Mouse (Mus musculus) cortical plate, adult 2 months (tissue): ENCODE data around the gene Zfp800.

Experiments
- CTCF ChIP-seq: fragments of 200-500 bp; IDR thresholded peaks from 2 replicates; pipeline ENCODE4 v1.5.1; 2011; ENCODE audit warnings: mild to moderate bottlenecking, control low read depth, low read length; ENCODE audit not compliant: insufficient read depth; ENCODE audit errors: extremely low read depth
- POLR2A ChIP-seq: fragments of 200-500 bp; IDR thresholded peaks from 2 replicates; pipeline ENCODE4 v1.6.1; 2011; ENCODE audit warnings: mild to moderate bottlenecking, low read length, control low read depth; ENCODE audit not compliant: insufficient read depth; ENCODE audit errors: extremely low read depth

DNA sequence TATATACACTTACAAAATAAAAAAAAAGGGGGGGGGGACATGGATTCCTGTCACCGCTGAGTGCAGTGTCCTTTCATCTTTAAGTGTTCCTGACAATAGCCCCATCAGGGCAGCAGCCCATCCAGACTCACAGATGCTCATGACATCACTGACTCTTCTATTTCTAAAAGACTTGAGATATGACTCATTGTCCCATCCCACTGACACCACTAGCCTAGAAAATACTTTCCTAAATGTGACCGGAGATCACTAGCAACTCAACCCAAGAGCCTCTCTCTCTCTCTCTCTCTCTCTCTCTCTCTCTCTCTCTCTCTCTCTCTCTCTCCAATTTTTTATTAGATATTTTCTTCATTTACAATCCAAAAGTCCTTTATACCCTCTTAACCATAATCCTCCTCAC, 205.9 kb downstream of the Zfp800 start:
- TF ChIP-seq CTCF: no peak
- TF ChIP-seq POLR2A: no peak
